Mouse (Mus musculus) forebrain, embryonic 11.5 days (tissue): ENCODE data around the gene Tnfrsf9. TPM values are rescaled to one million over a fixed set of nuclear protein-coding genes. Genes with fewer than 3 reads are reported as not detected.

Experiments
- ATAC-seq: fragments of 200-750 bp; cut with Nextera tagmentation; replicated peaks from 2 replicates; pipeline ENCODE4 v1.8.0; 2017; ENCODE audit warnings: moderate TSS enrichment; ENCODE audit not compliant: low FRiP score
- DNase-seq: peaks from one replicate; pipeline ENCODE4 v3.0.0-alpha.2; 2017; ENCODE audit warnings: low spot score
- H3K27ac ChIP-seq: fragments of 300-500 bp; sonication (generic); 2 replicates; pipeline ENCODE4 v1.5.1; 2014; ENCODE audit warnings: low read depth, low read length
- H3K27me3 ChIP-seq: fragments of 300-500 bp; sonication (generic); 2 replicates; pipeline ENCODE4 v1.6.1; 2014; ENCODE audit warnings: mild to moderate bottlenecking, low read length, mixed read lengths; ENCODE audit not compliant: control insufficient read depth, insufficient read depth
- H3K36me3 ChIP-seq: fragments of 300-500 bp; sonication (generic); 2 replicates; pipeline ENCODE4 v1.6.1; 2014; ENCODE audit warnings: mild to moderate bottlenecking, low read length, moderate library complexity, mixed read lengths; ENCODE audit not compliant: control insufficient read depth, insufficient read depth
- H3K4me1 ChIP-seq: fragments of 300-500 bp; sonication (generic); replicated peaks from 2 replicates; pipeline ENCODE4 v1.6.1; 2014; ENCODE audit warnings: low read length, mixed read lengths; ENCODE audit not compliant: control insufficient read depth, insufficient read depth
- H3K4me2 ChIP-seq: fragments of 300-500 bp; sonication (generic); 2 replicates; pipeline ENCODE4 v1.6.1; 2014; ENCODE audit warnings: low read depth, mild to moderate bottlenecking, low read length, moderate library complexity, mixed read lengths; ENCODE audit not compliant: severe bottlenecking
- H3K4me3 ChIP-seq: fragments of 300-500 bp; sonication (generic); 2 replicates; pipeline ENCODE4 v1.5.1; 2014; ENCODE audit warnings: low read depth, low read length
- H3K9ac ChIP-seq: fragments of 300-500 bp; sonication (generic); 2 replicates; pipeline ENCODE4 v1.6.1; 2014; ENCODE audit warnings: low read length
- H3K9me3 ChIP-seq: fragments of 300-500 bp; sonication (generic); 2 replicates; pipeline ENCODE4 v1.6.1; 2016; ENCODE audit warnings: low read length, mixed read lengths; ENCODE audit not compliant: control insufficient read depth
- WGBS: fragments of 180-500 bp; shearing (Covaris S2); extraction: QIAGEN DNeasy Blood & Tissue Kit; methylation state at CpG from one replicate; pipeline ENCODE4 v1.1.7; 2014; 5-methylcytosine and 5-hydroxymethylcytosine counted together
- polyA plus RNA-seq: library from polyadenylated mRNA; unstranded; fragments of >200 nt; fragmentation: Nextera tagmentation; extraction: Ambion mirVana; gene quantifications from 2 replicates; pipeline ENCODE4 v1.2.1, GENCODE M21; 2014

The Tnfrsf9 gene
- polyA plus RNA-seq, 1 experiment from 2014 or later: 0.19 TPM

GRCm38 (mm10) chr4:150927789-150928188 lies 13.4 kb downstream of the Tnfrsf9 start:
- no peaks in the 10 kb centered on the region for H3K4me1 ChIP-seq
- 74% methylated on average over 10 of the region's 10 CpGs for WGBS
- DNase-seq (no peak), ATAC-seq (no peak)
- H3K4me3 ChIP-seq: no peak overlapping the region
- H3K4me2 ChIP-seq: no peak overlapping the region
- no peaks in the 10 kb centered on the region for H3K36me3 ChIP-seq
- no peak overlapping the region for H3K9ac ChIP-seq
- no peaks in the 10 kb centered on the region for H3K9me3 ChIP-seq
- H3K27ac ChIP-seq: no peak overlapping the region
- no peaks in the 10 kb centered on the region for H3K27me3 ChIP-seq

- DNase-seq (no peak), ATAC-seq (no peak)
- 77% methylated on average over 1 of the region's 1 CpGs for WGBS
- H3K27ac ChIP-seq: no peak overlapping the region
- H3K4me3 ChIP-seq: no peak overlapping the region
- H3K27me3 ChIP-seq: no peaks in the 10 kb centered on the region
- H3K36me3 ChIP-seq: no peaks in the 10 kb centered on the region
- no peak overlapping the region for H3K4me2 ChIP-seq
- H3K4me1 ChIP-seq: no peaks in the 10 kb centered on the region
- no peaks in the 10 kb centered on the region for H3K9me3 ChIP-seq
- H3K9ac ChIP-seq: no peak overlapping the region
These were observed 19.1 kb downstream of the Tnfrsf9 start for GRCm38 (mm10) chr4:150933503-150933902.

GRCm38 (mm10) chr4:150937293-150938062 lies 23.1 kb downstream of the Tnfrsf9 start:
- Histone ChIP-seq H3K4me1 (no peaks in the 10 kb centered on the region), H3K9me3 (no peaks in the 10 kb centered on the region), H3K4me3 (no peak overlapping the region), H3K36me3 (no peaks in the 10 kb centered on the region), H3K9ac (no peak overlapping the region), H3K27ac (no peak overlapping the region), H3K27me3 (no peaks in the 10 kb centered on the region), H3K4me2 (no peak overlapping the region)
- no peak for ATAC-seq
- no peak for DNase-seq
- WGBS: 79% methylated on average over 16 of the region's 16 CpGs

- Histone ChIP-seq H3K36me3 (no peaks in the 10 kb centered on the region), H3K27ac (no peak overlapping the region), H3K9ac (no peak overlapping the region), H3K4me3 (no peak overlapping the region), H3K4me1 (no peaks in the 10 kb centered on the region), H3K9me3 (no peaks in the 10 kb centered on the region), H3K27me3 (no peaks in the 10 kb centered on the region), H3K4me2 (peak overlapping the region; percentile 12; the same call in 1 of the 2 replicates)
- DNase-seq (no peak), ATAC-seq (no peak)
- 69% methylated on average over 14 of the region's 14 CpGs for WGBS
These were observed 23.7 kb downstream of the Tnfrsf9 start for GRCm38 (mm10) chr4:150938063-150938452.

- no peaks in the 10 kb centered on the region for H3K36me3 ChIP-seq
- H3K4me1 ChIP-seq: no peaks in the 10 kb centered on the region
- H3K4me2 ChIP-seq: no peak overlapping the region
- no peaks in the 10 kb centered on the region for H3K27me3 ChIP-seq
- no peak for ATAC-seq
- no peak overlapping the region for H3K4me3 ChIP-seq
- H3K27ac ChIP-seq: no peak overlapping the region
- H3K9ac ChIP-seq: no peak overlapping the region
- H3K9me3 ChIP-seq: no peaks in the 10 kb centered on the region
- WGBS: 64% methylated on average over 13 of the region's 13 CpGs
- DNase-seq: no peak
These were observed 25.8 kb downstream of the Tnfrsf9 start for GRCm38 (mm10) chr4:150939991-150940651.

GRCm38 (mm10) chr4:150944707-150945106 lies 30.3 kb downstream of the Tnfrsf9 start:
- WGBS: 93% methylated on average over 7 of the region's 7 CpGs
- no peaks in the 10 kb centered on the region for H3K27me3 ChIP-seq
- no peak overlapping the region for H3K4me3 ChIP-seq
- no peak overlapping the region for H3K27ac ChIP-seq
- no peak overlapping the region for H3K9ac ChIP-seq
- no peaks in the 10 kb centered on the region for H3K4me1 ChIP-seq
- H3K9me3 ChIP-seq: no peaks in the 10 kb centered on the region
- DNase-seq: no peak
- no peaks in the 10 kb centered on the region for H3K36me3 ChIP-seq
- no peak for ATAC-seq
- no peak overlapping the region for H3K4me2 ChIP-seq

GRCm38 (mm10) chr4:150950972-150951371 lies 36.6 kb downstream of the Tnfrsf9 start:
- H3K4me3 ChIP-seq: no peak overlapping the region
- no peak overlapping the region for H3K9ac ChIP-seq
- H3K27me3 ChIP-seq: no peaks in the 10 kb centered on the region
- H3K36me3 ChIP-seq: no peaks in the 10 kb centered on the region
- ATAC-seq (no peak), DNase-seq (no peak)
- WGBS: 85% methylated on average over 10 of the region's 10 CpGs
- no peaks in the 10 kb centered on the region for H3K4me1 ChIP-seq
- H3K4me2 ChIP-seq: no peak overlapping the region
- no peak overlapping the region for H3K27ac ChIP-seq
- no peaks in the 10 kb centered on the region for H3K9me3 ChIP-seq

DNA sequence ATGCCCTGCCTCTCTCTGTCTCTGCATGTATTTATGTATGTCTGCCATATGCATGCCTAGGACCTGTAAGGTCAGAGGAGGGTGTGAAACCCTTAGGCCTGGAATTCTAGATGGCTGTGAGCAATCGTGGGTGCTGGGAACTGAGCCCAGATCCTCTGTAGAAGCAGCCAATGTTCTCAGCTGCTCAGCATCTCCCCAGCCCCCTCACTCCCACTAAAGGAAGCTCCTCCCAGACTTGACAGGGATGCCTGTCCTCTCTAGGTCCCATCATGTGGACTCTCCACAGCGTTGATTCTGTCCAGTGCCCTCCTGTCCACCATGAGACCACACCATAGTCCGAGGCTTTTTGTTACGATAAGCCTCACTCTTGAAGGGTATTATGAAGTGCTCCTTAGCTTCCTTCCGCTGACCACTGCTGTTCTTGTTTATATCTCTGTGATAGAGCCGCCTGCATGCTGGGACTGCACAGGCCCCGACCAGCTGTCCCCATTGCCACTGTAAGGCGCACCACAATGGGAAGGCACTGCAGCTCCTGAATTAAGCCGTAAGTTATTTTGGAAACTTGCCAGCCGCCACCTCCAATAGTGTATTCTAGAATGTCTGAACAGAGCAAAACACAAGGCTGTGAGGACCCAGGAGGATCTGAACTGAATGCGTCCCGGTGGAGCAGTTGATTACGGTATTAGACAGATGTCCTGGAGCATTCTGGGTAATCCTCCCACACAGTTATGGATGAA lies 42.2 kb downstream of the Tnfrsf9 start:
- ATAC-seq (no peak), DNase-seq (no peak)
- Histone ChIP-seq H3K4me1 (no peaks in the 10 kb centered on the region), H3K4me3 (no peak overlapping the region), H3K27me3 (no peaks in the 10 kb centered on the region), H3K9ac (no peak overlapping the region; the same call in 1 of the 2 replicates), H3K9me3 (no peaks in the 10 kb centered on the region), H3K27ac (no peak overlapping the region), H3K36me3 (no peaks in the 10 kb centered on the region), H3K4me2 (no peak overlapping the region)
- 76% methylated on average over 13 of the region's 13 CpGs for WGBS
